Comparison of ENCODE assay signal across 2 mouse cellular contexts in genomic region chr4:151983560-151983959, GRCm38 (mm10).
TF ChIP-seq lines count a peak whose summit lies in the region.

No protein-coding gene starts in this region.

TF ChIP-seq in CH12.LX, 34 proteins besides CTCF, POLR2A, EP300 and RAD21:
- TF ChIP-seq MAFK (IDR thresholded peaks at IDR 0.05; ENCODE audit: insufficient replicate concordance, low read length) (no peak), SMC3 (IDR thresholded peaks at IDR 0.05; ENCODE audit: low read depth, low read length) (no peak), HCFC1 (IDR thresholded peaks at IDR 0.05; ENCODE audit: low read depth, low read length) (no peak), USF2 (conservative IDR thresholded peaks at IDR 0.05; ENCODE audit: low read depth, low read length) (no peak), TBP (conservative IDR thresholded peaks at IDR 0.05; ENCODE audit: low read depth, low read length) (no peak), ZC3H11A (IDR thresholded peaks at IDR 0.05; ENCODE audit: low read depth, low read length) (no peak), ZMIZ1 (IDR thresholded peaks at IDR 0.05; ENCODE audit: low read depth, low read length) (no peak), MXI1 (IDR thresholded peaks at IDR 0.05; ENCODE audit: low read depth, low read length) (no peak), NRF1 (IDR thresholded peaks at IDR 0.05; ENCODE audit: low read depth, low read length) (no peak), UBTF (IDR thresholded peaks at IDR 0.05; ENCODE audit: low read depth, low read length) (no peak)
TF ChIP-seq in CH12.LX: peak in this region for 0.

TF ChIP-seq in ES-E14, 5 proteins besides CTCF, POLR2A, EP300 and RAD21:
- no peak for TF ChIP-seq ZNF384 (IDR thresholded peaks at IDR 0.05; ENCODE audit: low read depth, low read length)
- no peak for TF ChIP-seq MAFK (IDR thresholded peaks at IDR 0.05; ENCODE audit: insufficient read depth, low read depth, low read length)
- TF ChIP-seq ZC3H11A (IDR thresholded peaks at IDR 0.05; ENCODE audit: borderline replicate concordance, low read depth, low read length) = no peak
- no peak for TF ChIP-seq CHD2 (IDR thresholded peaks at IDR 0.05; ENCODE audit: low read depth, low read length)
- TF ChIP-seq HCFC1 (IDR thresholded peaks at IDR 0.05; ENCODE audit: borderline replicate concordance, insufficient read depth, low read length) = no peak
